Mouse (Mus musculus) layer of hippocampus, adult 18-20 months (tissue): ENCODE results near the gene Gm5286. TPM values are rescaled to one million over a fixed set of nuclear protein-coding genes. Genes with fewer than 3 reads are reported as not detected.
"Not testable (repeated sequence)": the region's sequence is repeated elsewhere in the genome, so short reads cannot be mapped to it uniquely, and the experiment has no call there.

Experiments
- DNase-seq, 2 experiments: peaks; one replicate each; pipeline ENCODE4 v3.0.0; 2022; ENCODE audit warnings: low spot score in 2 of 2
- long read RNA-seq: library from polyadenylated mRNA; stranded (forward); transcript quantifications from one replicate; pipeline ENCODE4 v2.0.0, GENCODE M21; 2021
- total RNA-seq, 2 experiments: library from RNA; stranded (reverse); gene quantifications; 2 replicates each; pipeline ENCODE4 v1.2.3; 2021

Gene Gm5286
- not detected for total RNA-seq
- long read RNA-seq: 0 reads

GRCm38 (mm10) chr3:94196414-94196813, at the start of gene Gm5286:
Gene Gm5286 (plus strand): TSS chr3:94196714.
- DNase-seq: not testable (repeated sequence)

- not testable (repeated sequence) for DNase-seq
Measured at GRCm38 (mm10) chr3:94167351-94167750, 29.2 kb upstream of the Gm5286 start.

- not testable (repeated sequence) for DNase-seq
Measured at GRCm38 (mm10) chr3:94178093-94178492, 18.4 kb upstream of the Gm5286 start, which contains the start of gene Gm10696. Gene Gm10696 (minus strand): TSS chr3:94178193.

Other genes with a start within 250 kb of the Gm5286 start
- not detected for gene Tdpoz5, start 235.4 kb upstream of the Gm5286 start, total RNA-seq
- not detected for gene Gm9125, start 141.8 kb upstream of the Gm5286 start, total RNA-seq
- gene Gm10697, start 124.1 kb upstream of the Gm5286 start, total RNA-seq: not detected
- gene Gm10696, start 18.5 kb upstream of the Gm5286 start, total RNA-seq: not detected
- gene Gm4778, start 67.3 kb downstream of the Gm5286 start, total RNA-seq: not detected
- 10 to 100 TPM; 23.8 to 27.2 TPM for gene Them4, start 113.4 kb downstream of the Gm5286 start, total RNA-seq
- not detected for gene Them5, start 145.4 kb downstream of the Gm5286 start, total RNA-seq
- under 1 TPM; 0.57 to 0.76 TPM for gene C2cd4d, start 165.7 kb downstream of the Gm5286 start, total RNA-seq
- 1 to 10 TPM; 2.0 to 2.6 TPM for gene Rorc, start 176.1 kb downstream of the Gm5286 start, total RNA-seq
- gene Lingo4, start 201.8 kb downstream of the Gm5286 start, total RNA-seq: under 1 TPM; 0.74 to 0.87 TPM
- gene Tdrkh, start 216.6 kb downstream of the Gm5286 start, total RNA-seq: 10 to 100 TPM; 41.9 to 45.3 TPM
- 10 to 100 TPM; 42.5 to 43.0 TPM for gene Mrpl9, start 246.6 kb downstream of the Gm5286 start, total RNA-seq
- not detected for gene Oaz3, start 247.2 kb downstream of the Gm5286 start, total RNA-seq